Mouse (Mus musculus) erythroblast, embryonic 14.5 days (primary cell): Measurements from ENCODE around the gene Pycr2. TPM values are rescaled to one million over a fixed set of nuclear protein-coding genes. Genes with fewer than 3 reads are reported as not detected.
"Not testable (repeated sequence)": the region's sequence is repeated elsewhere in the genome, so short reads cannot be mapped to it uniquely, and the experiment has no call there.

Experiments
- H3K27me3 ChIP-seq: 2 replicates; pipeline ENCODE4 v1.6.1; 2012; ENCODE audit warnings: inconsistent platforms; ENCODE audit not compliant: control insufficient read depth
- H3K36me3 ChIP-seq: 2 replicates; pipeline ENCODE4 v1.6.1; 2012; ENCODE audit warnings: mild to moderate bottlenecking, inconsistent platforms; ENCODE audit not compliant: control insufficient read depth
- H3K4me1 ChIP-seq: 2 replicates; pipeline ENCODE4 v1.6.1; 2012; ENCODE audit warnings: inconsistent platforms; ENCODE audit not compliant: control insufficient read depth
- H3K4me3 ChIP-seq: replicated peaks from 2 replicates; pipeline ENCODE3; 2012; ENCODE audit warnings: moderate library complexity, mild to moderate bottlenecking, inconsistent platforms
- H3K9me3 ChIP-seq: 2 replicates; pipeline ENCODE4 v1.6.1; 2012; ENCODE audit warnings: low read length, inconsistent platforms, mixed read lengths; ENCODE audit not compliant: control insufficient read depth
- GATA1 ChIP-seq: IDR thresholded peaks from 2 replicates; pipeline ENCODE4 v1.6.1; 2012; ENCODE audit warnings: low read length, inconsistent platforms, mixed read lengths
- TAL1 ChIP-seq: IDR thresholded peaks from 3 replicates; pipeline ENCODE4 v1.6.1; 2012; ENCODE audit warnings: low read length, inconsistent platforms, mixed read lengths
- polyA plus RNA-seq: library from polyadenylated mRNA; stranded (reverse); fragments of >175 nt; gene quantifications from 2 replicates; pipeline ENCODE4 v1.2.3, GENCODE M21; 2012

The Pycr2 gene
- polyA plus RNA-seq, 1 experiment: 34.7 TPM

DNA sequence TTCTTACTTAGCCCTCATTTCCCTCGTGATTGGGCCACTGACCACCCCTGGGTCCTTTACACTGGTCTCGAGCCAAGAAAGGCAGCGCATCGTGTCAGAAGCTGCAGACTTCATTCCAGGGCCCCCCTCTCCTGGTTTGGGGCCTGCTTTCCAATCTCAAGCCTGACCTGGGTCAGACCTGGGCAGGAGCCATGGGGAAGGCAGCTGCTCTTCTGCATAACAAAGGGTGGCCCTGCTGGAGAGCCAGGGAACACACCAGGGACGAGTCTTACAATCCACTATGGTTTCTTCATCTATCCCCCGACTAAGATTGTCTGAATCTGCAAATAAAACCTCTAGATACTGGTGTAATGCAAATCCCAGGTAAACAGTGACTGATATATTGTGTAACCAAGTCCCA is 29.6 kb downstream of the Pycr2 start:
- Histone ChIP-seq H3K27me3 (peaks cover 86% of the 10 kb centered on the region), H3K4me3 (no peak overlapping the region), H3K9me3 (peaks cover 11% of the 10 kb centered on the region), H3K36me3 (no peaks in the 10 kb centered on the region), H3K4me1 (peaks cover 2% of the 10 kb centered on the region)
- no peak for TF ChIP-seq GATA1
- no peak for TF ChIP-seq TAL1

DNA sequence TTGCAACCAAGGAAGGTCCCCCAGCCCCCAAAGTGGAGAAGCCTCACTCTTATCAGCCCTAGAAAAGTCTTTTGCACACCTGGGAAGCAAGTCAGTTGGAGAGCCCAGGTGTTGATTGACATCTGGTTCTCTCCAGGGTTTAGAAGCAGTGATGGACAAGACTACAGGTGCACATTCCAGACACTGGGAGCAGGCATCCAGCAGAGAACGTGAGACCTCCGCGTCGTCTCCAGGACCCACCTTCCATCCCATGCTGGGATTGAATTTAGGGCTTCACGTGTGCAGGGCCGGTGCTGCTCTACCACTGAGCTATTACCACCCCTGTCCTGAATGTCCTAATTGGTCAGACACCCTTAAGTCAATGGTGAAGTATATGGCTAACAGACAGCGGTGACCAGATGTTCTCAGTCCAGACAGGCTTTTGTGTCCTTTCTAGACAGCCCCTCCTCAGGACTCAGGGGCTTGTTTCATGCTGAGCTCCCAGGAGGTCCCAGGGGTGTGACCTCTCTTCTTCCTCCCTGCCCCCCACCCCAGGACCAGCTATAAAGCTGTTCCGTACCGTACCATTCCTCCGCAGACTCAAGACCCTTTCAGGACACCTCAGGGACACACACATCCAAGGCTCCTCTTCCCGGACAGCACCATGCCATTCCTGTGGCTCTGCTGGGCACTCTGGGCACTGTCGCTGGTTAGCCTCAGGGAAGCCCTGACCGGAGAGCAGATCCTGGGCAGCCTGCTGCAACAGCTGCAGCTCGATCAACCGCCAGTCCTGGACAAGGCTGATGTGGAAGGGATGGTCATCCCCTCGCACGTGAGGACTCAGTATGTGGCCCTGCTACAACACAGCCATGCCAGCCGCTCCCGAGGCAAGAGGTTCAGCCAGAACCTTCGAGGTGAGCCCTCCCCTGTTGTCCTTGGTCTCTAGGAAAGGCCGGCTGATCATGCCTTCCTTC is 30.6 kb downstream of the Pycr2 start, which contains the start of gene Lefty1:
TSS of gene Lefty1 (plus strand) at position 556 of the 953 bp plus-strand sequence.
- Histone ChIP-seq H3K4me1 (peaks cover 2% of the 10 kb centered on the region), H3K4me3 (no peak within 1 kb of the TSS), H3K9me3 (peaks cover 11% of the 10 kb centered on the region), H3K36me3 (no peaks in the 10 kb centered on the region), H3K27me3 (peaks cover 82% of the 10 kb centered on the region)
- TF ChIP-seq GATA1 (no peak), TAL1 (no peak)

DNA sequence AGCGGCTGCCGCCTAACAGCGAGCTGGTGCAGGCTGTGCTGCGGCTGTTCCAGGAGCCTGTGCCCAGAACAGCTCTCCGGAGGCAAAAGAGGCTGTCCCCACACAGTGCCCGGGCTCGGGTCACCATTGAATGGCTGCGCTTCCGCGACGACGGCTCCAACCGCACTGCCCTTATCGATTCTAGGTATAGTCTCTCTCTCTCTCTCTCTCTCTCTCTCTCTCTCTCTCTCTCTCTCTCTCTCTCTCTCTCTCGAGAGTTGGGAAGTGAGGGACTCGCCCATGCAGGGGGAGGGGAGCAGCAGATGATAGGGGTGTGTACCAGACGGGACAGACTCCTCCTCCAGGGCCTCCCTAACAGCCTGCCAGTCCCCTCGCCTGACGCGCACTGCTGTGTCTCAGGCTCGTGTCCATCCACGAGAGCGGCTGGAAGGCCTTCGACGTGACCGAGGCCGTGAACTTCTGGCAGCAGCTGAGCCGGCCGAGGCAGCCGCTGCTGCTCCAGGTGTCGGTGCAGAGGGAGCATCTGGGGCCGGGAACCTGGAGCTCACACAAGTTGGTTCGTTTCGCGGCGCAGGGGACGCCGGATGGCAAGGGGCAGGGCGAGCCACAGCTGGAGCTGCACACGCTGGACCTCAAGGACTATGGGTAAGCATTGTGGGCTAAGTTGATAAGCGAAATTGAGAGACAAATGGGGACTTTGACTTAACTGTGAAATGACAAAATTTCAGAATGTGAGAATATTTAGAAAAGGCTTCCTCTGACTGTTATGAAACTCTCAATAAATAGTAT is 32.7 kb downstream of the Pycr2 start:
- not testable (repeated sequence) for H3K9me3 ChIP-seq, H3K36me3 ChIP-seq
- Histone ChIP-seq H3K27me3 (peaks cover 75% of the 10 kb centered on the region), H3K4me3 (peak overlapping the region; percentile 26), H3K4me1 (peaks cover 13% of the 10 kb centered on the region)

DNA sequence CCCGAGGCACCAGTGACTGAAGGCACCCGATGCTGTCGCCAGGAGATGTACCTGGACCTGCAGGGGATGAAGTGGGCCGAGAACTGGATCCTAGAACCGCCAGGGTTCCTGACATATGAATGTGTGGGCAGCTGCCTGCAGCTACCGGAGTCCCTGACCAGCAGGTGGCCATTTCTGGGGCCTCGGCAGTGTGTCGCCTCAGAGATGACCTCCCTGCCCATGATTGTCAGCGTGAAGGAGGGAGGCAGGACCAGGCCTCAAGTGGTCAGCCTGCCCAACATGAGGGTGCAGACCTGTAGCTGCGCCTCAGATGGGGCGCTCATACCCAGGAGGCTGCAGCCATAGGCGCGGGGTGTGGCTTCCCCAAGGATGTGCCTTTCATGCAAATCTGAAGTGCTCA is 33.5 kb downstream of the Pycr2 start:
- H3K4me3 ChIP-seq, H3K9me3 ChIP-seq, H3K36me3 ChIP-seq: not testable (repeated sequence)
- Histone ChIP-seq H3K27me3 (peaks cover 74% of the 10 kb centered on the region), H3K4me1 (peaks cover 20% of the 10 kb centered on the region)

DNA sequence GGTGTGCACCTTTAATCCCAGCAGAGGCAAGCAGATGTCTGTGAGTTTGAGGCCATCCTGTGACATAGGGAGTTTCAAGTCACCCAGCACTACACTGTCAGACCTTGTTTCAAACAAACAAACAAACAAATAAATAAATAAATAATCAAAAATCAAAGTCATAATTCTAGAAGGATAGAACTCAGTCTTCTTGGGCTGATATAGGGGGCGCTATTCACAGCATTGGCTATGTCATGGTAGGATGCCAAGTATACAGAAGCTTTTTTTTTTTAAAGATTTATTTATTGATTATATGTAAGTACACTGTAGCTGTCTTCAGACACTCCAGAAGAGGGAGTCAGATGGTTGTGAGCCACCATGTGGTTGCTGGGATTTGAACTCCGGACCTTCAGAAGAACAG is 34.7 kb downstream of the Pycr2 start:
- H3K4me3 ChIP-seq, H3K9me3 ChIP-seq, H3K36me3 ChIP-seq: not testable (repeated sequence)
- peaks cover 64% of the 10 kb centered on the region for H3K27me3 ChIP-seq
- H3K4me1 ChIP-seq: peaks cover 32% of the 10 kb centered on the region

DNA sequence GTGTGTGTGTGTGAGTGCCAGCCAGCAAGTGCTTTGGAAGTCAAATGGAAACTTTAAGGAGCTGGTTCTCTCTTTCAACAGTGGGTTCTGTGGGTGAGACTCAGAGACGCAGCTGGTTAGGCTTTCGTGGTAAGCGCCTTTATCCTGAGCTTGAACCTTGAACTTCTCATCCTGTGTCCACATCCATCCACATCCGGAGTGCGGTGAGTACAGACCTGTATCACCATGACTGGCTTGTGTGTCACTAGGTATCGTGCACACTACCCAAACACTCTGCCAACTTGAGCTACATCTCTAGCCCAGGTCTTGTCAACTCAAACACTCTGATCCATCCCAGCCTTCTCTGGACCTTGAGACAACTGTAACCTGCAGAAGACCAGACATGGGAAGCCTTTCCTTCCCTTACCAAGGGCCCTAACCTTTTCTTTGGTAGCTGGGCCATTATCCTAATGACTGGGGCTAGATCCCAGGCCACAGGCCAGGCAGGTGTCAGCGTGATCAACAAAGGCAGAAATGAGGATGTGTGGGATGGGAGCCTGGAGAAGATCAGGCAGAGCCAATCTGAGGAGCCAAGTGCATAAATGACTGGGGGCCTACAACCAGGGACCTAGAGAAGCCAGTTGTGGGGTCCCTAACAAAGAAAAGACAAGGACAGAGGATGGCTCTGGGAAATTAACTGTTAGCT is 36.8 kb downstream of the Pycr2 start:
- Histone ChIP-seq H3K4me1 (peaks cover 53% of the 10 kb centered on the region), H3K27me3 (peaks cover 42% of the 10 kb centered on the region), H3K4me3 (peak overlapping the region; percentile 66), H3K9me3 (no peaks in the 10 kb centered on the region), H3K36me3 (no peaks in the 10 kb centered on the region)
- TF ChIP-seq GATA1: no peak
- TF ChIP-seq TAL1: no peak

DNA sequence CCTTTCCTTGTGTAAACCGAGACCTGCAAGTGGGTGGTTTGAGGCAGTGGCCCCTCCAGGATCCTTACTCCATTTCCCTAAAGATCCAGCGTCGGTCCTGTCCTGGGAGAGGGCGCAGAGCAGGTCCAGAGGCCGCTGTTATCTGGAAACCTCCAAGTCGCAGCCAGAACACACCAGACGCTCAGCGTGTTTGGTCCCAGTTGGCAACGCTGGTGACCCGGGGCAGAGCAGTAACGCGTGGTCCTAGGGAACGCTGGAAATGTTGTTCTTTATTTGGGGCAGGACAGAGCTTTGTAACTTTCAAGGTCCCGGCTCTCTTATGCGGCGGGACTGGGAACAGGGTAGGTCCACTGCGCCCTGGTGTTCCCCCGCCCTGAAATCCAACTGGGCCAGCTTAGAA is 37.6 kb downstream of the Pycr2 start:
- Histone ChIP-seq H3K27me3 (peaks cover 34% of the 10 kb centered on the region), H3K4me1 (peaks cover 61% of the 10 kb centered on the region), H3K36me3 (peaks cover 5% of the 10 kb centered on the region), H3K4me3 (peak overlapping the region; percentile 66), H3K9me3 (no peaks in the 10 kb centered on the region)
- TF ChIP-seq TAL1 (no peak), GATA1 (no peak)

DNA sequence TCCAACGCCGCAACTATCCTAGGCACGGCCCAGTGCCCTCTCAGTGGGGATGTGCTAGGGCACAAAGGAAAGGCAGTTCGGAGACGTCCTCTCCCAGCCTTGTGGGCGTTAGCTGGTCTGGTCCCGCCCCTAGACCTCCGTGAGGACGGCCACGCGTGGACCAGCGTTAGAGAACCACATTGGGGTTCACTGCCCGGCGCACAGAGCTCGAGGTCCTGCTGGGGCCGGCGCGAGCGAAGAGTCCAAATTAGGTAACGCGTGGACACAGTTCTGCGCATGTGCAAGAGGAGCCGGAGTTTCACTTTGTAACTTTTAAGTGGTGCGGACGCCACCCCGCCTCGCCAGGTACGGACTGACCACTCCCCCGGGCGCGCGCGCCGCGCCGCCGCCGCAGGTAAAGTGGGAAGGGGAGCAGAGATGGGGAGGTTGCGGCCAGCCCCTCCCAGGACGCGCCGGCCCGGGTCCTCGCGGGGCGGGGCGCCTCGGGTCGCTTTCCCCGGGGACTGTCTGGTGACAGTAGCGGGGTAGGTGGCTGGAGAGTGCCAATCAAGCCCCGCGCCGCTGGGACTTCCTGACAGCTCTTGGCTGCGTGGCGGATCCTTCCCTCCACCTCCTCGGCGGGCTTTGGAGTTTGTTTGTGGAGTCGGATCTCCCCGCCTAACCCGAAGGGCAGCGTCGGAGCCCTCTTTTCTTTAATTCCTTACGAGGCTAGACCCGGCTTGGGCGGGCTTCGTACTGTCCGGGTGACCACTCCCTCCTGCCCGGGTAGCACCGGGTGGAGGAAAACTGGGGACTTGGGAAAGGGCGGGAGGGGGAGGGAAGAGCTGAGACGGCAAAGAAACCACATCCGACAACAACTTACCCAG is 38.3 kb downstream of the Pycr2 start, which contains the start of gene Tmem63a:
TSS of gene Tmem63a (plus strand) at position 179 of the 866 bp plus-strand sequence.
- Histone ChIP-seq H3K4me3 (peak within 1 kb of the TSS; percentile 66), H3K36me3 (peaks cover 11% of the 10 kb centered on the region), H3K9me3 (no peaks in the 10 kb centered on the region), H3K27me3 (peaks cover 28% of the 10 kb centered on the region), H3K4me1 (peaks cover 68% of the 10 kb centered on the region)
- TF ChIP-seq GATA1 (no peak), TAL1 (no peak)
